Mouse (Mus musculus) cerebellum, adult 8-10 months (tissue): ENCODE results near the gene Gpr157.
"Not testable (repeated sequence)": the region's sequence is repeated elsewhere in the genome, so short reads cannot be mapped to it uniquely, and the experiment has no call there.

Experiments used
- DNase-seq: peaks from one replicate; pipeline ENCODE4 v3.0.0; 2022

Gpr157 gene

GRCm38 (mm10) chr4:150087161-150087889, at the start of gene Gpr157:
Gpr157 (plus strand) TSS chr4:150087365.
- DNase-seq, result peak; percentile 89

DNA sequence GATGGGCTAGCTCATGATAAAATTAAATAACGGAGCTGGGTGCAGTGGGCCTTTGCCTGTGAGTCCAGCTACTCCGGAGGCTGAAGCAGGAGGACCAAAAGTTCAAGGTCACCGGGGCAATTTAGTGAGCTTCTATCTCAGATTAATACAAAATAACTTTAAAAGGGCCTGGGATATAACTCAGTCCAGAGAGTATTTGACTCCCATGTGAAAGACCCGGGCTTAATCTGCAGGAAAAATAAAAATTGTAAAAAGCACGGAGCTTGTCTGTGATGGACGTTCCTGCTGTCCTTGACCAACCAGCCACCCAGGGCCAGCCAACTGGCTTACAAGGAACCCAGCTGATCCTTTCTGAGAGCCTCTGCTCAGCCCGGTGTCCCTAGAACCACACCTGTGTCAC, 48.6 kb upstream of the Gpr157 start:
- no peak for DNase-seq

DNA sequence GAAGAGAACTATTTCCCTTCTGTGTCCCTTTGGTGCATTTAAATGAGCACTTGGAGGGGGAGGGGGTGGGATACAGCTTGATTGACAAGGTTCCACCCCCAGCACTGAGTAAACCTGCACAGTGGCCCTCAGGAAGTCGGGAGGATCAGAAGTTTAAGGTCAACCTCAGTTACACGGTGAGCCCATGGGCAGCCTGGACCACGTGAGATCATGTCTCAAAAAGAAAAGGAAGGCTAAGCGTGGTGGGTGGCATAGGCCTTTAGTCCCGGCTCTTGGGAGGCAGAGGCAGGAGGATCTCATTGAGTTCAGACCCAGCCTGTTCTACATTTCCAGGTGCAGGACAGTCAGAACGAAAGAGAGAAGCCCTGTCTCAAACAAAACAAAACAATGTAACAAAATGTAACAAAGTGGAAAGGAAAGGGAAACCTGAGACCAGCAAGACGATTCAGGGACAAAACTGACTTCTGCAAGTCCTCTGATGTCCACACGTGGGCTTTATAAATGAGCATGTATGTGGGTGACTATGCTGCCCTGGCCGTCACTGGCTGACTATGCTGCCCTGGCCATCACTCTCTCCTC, 47.1 kb upstream of the Gpr157 start:
- no peak for DNase-seq

GRCm38 (mm10) chr4:150040856-150041255, 46.3 kb upstream of the Gpr157 start:
- DNase-seq, result not testable (repeated sequence)

DNA sequence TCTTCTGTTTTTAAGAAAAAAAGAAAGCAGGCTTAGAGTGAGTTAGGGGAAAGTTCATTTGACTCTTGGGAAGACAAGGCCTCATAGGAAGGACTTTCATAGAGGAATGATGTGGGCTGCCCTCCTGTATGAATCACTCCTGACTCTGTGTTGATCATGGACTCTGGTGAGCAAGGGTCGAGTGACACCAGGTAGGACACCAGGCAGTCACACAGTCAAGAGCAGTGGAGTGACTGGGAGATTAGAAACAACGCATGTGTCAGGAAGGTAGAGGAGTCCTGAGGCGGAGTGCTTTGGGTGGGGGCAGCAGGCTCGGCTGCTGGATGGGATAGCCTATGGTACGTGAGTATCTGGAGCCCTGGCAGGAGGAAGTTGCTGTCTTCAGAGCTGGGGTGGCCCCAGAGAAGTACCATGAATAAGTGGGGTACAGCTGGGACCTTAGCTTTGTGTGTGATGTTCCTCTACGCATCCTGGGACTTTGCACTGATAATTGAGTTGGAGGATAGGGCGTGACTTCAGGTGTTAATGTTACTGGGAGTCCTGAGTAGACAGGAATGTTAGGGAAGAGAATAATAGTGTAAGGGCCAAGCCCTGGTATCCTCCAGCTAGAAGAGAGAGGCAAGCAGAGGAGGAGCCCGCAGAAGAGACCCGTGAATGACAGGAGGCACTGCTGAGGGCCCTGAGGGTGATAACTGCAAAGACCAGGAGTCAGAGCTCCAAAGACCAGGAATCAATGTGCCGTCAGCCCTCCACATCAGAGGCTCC, 45.6 kb upstream of the Gpr157 start:
- DNase-seq, result no peak

GRCm38 (mm10) chr4:150043591-150043990, 43.6 kb upstream of the Gpr157 start:
- DNase-seq, result no peak

- no peak for DNase-seq
Observed at GRCm38 (mm10) chr4:150048038-150048437, 39.1 kb upstream of the Gpr157 start.

DNA sequence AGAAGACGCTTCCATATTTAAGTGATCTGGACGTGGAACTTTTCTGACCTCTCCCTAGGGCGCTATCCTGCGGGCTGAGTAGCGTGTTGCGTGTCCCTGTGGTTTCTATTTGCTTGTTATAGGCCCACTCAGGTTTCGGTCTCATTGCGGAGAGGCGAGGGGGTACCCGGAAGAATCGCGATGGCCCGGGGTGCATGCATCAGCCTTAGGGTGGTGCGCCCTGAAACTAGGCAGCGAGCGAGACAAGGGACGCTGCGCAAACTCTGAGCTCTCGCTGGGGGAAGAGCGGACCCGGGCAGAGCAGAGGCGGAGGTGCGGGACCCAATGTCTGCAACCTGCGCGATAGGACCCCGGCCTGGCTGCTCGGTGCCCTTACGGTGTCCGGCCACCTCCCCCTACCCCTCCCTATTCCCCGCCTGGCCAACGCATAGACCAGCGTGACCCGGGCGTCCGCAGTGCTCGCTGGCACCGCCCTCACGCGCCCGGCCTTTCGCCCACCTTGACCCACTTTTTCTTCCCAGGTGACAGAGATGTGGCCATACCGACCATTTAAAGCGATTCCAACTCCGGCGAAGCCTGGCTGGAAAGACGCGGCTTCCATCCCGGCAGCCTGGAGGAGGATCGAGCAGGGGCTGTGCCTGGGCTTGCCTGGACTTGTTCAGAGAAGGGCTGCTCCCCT, 38.5 kb upstream of the Gpr157 start:
- no peak for DNase-seq

DNA sequence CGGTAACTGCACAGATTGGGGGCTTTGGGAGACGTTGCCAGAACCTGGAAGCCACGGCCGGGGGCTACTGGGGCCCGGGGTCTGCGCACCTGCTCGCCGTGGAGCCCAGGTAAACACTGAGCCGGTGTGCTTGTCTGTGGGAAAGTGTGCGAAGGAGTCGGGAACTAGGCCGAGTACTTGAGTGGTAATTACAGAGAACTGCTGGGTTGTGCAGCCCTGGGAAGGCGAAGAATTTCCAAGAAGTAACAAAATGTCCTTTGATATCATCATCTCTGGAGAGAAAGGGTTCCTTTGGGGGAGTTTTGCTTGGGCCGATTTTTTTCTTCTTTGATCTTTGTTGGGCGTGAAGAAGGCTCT, 38.0 kb upstream of the Gpr157 start:
- DNase-seq, result no peak

- DNase-seq, result no peak
Observed at GRCm38 (mm10) chr4:150049564-150050226, 37.5 kb upstream of the Gpr157 start.

- DNase-seq, result no peak
Observed at GRCm38 (mm10) chr4:150051514-150051913, 35.7 kb upstream of the Gpr157 start.

DNA sequence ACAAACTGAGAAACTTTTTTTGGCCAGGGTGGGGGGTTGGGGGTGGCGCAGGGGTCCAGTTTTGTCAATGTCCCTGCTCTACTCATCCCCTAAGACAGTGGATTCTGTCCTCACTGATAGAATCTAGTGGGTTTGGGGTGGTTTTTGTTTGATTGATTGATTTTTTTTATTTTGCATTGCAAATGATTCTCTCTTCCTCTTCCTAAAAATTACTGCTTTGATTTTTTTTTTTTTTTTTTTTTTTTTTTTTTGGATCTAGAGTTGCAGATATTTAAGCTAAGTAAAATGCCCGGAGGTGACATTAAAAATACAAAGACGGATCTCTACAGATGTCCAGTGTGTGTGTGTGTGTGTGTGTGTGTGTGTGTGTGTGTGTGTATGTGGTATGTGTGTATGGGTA, 34.8 kb upstream of the Gpr157 start:
- no peak for DNase-seq

DNA sequence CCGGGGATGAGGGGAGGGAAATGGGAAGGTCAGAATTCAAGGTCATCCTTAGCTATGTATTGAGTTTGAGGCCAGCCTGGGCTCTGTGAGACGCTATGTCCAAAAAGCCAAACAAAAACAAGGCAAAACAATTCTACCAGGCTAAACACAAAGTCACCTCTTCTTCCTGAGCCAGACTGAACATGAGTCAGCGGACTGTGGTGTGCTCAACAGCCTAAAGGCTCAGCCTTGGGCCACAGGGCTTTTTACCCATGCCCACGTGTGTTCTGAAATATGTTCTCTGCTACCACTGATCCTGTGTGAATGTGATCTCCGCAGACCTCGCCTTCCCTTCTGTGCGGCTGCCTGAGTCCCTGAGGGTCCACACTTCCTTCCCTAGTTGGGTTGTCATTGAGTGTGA, 31.0 kb upstream of the Gpr157 start:
- no peak for DNase-seq

- no peak for DNase-seq
Observed at GRCm38 (mm10) chr4:150057722-150058121, 29.4 kb upstream of the Gpr157 start.

DNA sequence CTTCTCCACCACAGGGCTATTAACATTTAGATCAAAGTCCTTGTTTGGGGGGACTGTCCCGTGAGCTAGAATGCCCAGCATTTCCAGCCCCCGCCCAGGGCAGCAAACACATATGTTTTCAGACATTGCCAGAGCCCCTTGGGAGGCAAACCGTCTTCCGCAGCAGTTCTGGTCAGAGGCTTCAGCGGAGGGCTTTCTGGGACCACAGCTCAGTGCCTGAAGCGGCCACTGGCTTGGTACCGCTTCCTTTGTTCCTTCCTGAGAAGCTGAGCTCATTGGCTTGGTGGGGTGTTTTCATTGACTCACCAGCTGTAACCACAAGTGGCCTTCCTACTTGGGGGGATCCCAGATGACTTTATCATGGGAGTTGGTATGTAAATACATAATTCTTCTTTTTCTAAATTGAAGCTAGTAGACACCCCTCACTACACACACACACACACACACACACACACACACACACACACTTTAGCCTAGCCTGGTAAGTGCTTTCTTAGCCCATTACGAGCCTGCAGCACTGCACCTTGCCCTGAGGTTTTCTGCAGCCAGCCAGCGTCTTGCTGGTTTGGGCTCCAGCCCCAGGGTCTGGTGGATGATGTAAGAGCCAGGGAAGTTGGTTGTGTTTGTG, 27.2 kb upstream of the Gpr157 start:
- no peak for DNase-seq

GRCm38 (mm10) chr4:150060469-150061170, 26.5 kb upstream of the Gpr157 start:
- DNase-seq, result no peak

- DNase-seq, result no peak
Observed at GRCm38 (mm10) chr4:150061432-150062225, 25.5 kb upstream of the Gpr157 start.

DNA sequence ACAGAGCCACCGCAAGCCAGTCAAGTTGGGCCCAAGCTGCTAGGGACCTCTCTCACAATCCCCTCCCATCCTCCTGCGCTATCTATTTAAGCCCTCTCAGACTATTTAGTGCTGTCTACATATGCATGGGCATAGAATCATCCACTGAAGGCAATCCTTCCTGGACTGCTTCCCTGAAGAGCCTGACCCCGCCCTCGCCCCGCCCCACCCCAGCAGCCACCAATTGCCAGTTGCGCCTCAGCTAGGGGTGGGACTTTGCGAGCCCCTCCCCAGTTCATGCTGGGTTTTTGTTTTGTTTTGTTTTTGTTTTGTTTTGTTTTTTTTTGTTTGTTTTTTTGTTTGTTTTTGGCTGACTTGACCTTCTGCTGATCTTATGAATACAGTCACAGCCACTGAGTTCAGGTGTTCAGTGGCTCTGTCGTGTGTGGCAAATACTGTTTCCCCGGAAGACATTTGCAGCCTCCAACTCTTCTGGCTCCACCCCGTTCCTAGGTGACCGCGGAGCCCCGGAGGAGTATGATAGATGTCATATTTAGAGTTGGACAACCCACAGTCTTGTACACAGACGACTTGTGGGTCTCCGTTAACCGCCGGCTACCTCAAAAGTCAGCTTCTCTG, 20.4 kb upstream of the Gpr157 start:
- DNase-seq, result no peak

DNA sequence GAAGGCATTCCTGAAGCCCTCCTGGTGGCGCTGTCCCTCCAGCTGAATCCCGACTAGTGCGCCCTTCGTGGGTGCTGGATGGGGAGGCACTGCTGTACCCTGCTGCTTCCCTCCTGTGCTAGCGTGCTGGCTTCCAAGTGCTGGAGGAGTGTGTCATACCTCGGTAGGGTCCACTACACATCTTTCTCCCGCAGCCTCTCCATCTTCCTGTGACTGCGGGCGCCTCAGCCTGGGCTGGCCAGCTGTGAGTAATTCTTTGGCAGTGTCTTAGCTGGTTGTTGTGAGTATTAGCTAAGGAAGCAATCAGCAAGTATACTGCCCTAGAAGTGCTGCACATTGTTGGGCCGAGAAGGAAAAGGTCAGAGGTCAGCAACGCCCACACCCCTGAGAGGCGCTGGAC, 18.9 kb upstream of the Gpr157 start:
- DNase-seq, result no peak

DNA sequence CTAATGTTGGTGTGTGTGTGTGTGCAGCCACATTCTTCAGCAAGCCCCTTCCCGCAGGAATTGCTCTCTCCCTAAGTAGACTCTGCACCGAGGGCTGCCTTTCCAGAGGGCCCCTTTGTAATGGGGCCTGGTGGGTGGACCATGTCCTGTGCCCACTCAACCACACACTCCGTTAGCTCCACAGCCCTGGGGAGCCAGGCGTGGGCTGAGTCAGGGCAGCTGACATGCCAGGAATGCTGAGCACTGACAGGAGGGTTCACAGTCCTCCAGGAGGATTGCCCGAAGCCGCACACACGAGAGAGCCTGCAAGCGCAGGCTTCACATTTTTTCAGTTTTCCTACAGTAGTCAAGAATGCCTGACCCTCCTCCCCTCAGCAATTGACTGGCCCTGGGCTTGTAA, 17.0 kb upstream of the Gpr157 start:
- DNase-seq, result no peak
